Mouse (Mus musculus): ENCODE results near the gene Plekho2.
A peak's percentile ranks its signal among the peaks of the same experiment; 100 is the strongest.

Plekho2 gene

DNA sequence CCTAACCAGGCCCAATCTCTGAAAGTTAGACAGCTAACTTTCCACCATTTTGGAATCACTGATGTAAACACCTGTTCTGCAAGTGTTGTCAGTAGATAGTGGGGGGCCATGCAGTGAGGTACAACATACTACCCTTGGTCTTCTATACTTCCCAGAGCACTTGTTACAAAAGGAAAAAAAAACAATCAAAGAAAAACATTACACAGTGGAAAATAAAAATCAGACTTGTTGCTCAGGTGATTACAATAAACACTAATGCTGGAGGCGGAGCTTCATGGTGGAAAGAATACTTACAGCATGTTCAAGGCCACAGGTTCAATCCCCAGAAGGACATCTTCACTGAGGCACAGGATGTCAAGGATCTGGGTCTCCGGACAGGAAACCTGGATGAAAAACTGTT, 27.1 kb downstream of the Plekho2 start:
- DNase-seq, result no peak

DNA sequence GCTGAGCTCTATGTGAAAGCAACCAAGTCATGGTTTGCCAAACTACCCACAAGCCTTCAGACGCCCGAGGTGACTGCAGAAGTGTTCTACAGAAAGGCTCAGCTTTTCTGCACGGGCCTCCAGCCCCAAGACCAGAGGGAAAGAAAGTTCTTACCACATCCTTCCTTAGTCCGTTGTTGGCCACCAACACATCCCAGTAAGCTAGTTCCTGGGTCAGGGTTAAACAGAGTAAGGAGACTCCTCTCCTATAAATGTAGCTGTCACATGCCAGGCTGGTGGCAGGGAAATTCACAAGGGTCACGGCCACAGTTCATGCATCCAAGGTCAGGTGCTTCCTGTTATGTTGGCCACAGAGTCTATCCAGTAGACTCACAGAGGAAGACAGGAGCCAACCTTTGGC, 27.7 kb downstream of the Plekho2 start:
- DNase-seq, result no peak

DNA sequence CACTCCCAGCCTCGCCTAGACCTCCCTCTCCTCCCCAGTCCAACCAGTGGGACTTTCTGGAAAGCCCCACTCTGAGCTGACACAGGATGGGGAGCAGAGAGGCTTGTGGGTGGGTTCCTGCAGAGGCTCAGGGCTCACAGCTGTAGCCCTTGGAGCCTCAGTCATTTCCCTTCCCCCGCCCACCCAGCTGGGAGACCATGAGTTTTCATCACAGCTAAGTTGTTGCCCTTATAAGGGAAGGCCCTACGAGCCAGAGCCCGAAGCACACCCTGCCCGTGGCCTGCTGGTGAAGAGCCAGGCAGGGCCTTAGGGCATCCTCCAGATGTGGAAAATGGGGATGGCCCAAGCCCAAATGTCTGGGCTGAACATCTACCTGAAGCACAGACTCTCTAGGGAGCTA, 28.8 kb downstream of the Plekho2 start:
- DNase-seq, result peak; percentile 85 to 91

DNA sequence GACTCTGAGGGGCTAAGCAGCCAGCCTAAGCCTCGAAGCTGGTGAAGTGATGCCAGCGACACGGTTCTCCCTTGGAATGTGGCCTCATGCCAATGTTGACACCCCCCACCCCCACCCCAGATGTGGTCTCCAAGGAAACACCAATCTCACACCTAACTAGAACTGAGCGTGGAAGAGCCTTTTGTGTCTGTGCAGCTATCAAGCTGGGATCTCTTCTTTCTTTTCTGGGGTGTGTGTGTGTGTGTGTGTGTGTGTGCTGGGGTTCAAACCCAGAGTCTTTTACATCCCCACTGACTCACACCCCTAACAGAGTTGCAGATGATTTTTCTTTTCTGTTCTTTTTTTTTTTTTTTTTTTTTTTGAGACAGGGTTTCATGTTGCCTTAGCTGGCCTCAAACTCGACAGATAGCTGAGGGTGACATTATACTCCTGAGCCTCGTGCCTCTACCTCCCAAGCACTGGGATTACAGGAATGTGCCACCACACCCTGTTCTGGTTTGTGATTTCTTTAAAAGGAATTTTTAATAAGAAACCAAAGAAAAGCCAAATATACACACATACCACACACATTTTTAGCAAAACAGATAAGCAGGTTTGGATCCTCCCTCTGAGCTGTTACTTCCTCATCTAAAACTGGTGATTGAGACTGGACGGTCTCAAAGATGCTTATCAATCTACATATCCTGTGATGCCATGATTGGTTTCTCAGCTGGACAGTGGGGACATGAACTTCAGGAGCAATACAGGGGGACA, 29.6 kb downstream of the Plekho2 start:
- DNase-seq, result no peak

DNA sequence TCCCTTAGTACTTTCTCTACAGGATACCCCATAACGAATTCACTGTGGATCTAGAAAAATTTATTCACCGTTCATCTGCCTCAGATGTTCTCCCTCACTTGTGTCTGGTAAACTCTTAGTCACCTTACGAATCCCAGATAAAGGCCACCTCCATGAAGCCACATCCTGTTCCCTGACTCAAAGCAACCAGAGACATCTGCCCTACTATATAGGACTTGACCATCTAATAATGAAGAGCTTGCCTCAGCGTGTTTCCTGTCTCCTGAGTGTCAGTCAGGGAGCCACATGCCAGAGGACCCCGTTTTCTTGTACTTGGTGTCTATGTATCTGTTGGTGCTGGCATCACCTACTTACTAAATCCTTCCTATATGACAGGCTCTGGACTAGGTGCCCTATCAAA, 30.2 kb downstream of the Plekho2 start:
- no peak for DNase-seq

DNA sequence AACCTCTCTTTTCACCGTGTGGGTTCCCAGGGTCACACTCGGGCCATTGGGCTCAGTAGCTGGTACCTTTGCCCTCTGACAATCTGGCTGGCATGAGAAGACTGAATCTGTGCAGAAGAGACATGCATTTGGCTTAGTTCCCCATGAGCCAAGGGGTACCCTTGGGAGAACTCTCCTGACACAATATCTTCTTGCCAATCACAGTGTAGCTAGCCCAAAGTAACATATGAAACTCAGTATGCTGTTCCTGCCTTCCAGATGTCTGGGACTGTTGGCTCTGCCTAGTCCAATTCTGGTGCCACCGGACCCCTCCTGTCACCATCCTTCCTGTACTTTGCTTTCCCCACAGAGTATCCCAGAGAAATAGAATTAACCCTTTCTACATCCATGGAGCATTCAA, 30.7 kb downstream of the Plekho2 start:
- no peak for DNase-seq

DNA sequence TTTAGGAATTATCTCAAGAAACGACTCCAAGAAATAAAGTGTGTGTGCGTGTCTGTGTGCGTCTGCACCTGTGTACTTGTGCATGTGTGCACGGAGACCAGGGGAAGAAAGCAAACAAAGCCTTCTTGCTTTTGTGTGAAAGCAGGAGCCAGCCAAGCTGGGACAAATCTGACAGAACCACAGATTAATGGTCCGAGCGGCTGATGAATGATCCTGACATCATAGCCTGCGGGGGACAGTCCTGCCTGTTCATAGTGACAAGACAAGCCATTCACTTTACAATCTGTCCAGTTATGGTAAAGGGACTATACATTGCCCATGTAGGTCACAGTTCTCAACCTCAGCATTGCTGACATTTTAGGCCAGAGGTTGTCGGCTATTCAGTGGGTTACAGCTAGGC, 31.5 kb downstream of the Plekho2 start:
- DNase-seq, result no peak

DNA sequence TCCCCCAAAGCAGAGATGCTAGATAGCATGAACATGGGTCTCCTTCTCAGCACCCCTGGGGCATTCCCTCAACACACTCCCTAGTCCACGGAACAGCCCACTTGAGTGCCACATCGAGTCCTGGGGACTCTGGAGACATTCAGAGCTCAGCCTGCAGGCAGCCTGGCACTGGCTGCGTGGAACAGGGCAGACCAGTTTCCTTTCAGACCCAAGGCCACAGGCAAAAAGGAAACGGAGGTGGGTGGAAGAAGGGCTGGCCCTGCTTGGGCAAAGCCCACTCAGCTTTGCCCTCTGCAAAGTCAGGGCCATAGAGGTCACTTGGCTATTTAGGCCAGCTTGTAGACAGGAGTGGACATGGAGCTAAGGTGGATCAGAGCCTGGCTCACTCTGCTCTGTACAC, 32.0 kb downstream of the Plekho2 start:
- no peak for DNase-seq

DNA sequence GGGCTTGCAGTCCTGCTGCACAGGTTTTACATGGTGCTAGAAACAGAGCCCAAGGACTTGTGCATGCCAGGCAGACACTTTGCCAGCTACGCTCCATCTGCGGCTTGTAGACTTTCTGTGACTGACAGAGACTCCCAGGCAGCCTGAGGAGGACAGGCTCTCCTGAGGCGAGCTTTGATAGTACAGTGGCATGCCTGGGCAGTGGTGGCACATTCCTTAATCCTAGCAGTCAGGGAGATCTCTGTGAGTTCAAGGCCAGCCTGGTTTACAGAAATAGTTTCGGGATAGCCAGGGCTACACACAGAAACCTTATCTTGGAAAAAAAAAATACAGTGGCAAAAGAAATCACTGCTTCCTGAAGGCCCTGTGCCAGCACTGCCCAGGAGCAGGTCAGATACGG, 32.7 kb downstream of the Plekho2 start:
- DNase-seq, result no peak

DNA sequence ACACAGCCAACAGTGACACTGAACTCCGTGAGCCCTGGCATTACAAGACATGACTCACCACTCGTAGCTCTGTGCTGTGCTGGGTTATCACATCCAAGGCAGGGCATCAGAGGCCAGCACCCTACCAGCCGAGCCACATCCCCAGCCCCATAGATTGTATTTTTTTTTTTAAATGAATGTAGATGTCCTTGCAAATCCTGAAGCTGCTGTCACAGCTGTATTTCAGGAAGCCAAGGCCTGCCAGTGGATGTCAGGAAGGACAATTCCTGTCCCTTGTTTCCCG, 33.5 kb downstream of the Plekho2 start:
- no peak for DNase-seq

DNA sequence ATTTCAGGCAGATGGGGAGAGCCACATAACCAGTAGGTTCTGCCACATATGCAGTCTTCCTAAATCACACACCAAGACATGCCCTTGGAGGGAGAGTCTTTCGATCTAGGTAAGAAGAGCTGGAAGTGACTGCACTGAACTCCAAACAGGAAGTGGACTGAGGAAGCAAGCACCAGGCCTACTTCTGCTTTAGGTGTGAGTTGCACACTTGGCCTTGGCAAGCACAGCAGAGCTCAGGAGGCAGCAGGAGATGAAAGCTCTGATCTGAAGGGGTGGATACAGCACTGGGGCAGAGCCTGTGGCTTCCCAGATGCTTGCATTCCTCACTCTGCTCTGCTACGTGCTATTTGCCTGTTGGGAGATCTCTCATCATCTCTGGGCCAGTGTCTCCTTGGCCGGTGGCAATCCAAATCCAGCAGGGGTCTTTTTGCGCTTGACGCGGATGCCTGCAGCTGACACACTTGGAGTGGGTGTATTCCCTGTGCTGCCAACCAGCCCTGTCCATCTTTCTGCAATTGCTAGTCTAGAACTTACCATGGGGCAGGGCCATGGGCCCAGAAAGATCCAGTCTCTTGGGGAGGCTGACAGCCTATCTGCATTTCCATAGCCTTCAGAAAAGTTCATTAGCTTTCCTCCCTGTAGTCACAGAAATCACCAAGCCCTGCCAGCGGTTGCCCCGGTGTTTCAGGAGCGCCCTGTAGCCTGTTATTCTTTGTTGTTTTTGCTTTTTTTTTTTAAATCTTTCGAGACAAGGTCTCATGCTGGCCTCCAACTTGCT, 34.0 kb downstream of the Plekho2 start:
- no peak for DNase-seq

DNA sequence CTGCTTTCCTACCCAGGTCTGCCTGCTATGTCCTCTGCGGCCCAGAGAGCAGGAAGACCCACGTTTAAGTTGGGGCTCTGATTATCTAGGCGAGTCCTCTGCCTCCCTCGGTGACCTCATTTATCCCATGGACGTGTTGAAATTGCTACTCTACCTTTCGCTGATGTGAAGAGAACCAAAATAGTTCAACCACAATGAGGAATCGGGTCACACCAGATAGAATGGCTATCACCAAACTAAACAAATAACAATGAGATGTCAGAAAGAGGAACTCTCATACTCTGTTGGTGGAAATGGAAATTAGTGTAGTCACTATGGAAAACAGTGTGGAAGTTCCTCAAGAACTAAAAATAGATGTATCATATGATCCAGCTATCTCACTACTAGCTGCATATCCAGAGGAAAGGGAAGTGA, 37.7 kb downstream of the Plekho2 start:
- DNase-seq, result no peak

DNA sequence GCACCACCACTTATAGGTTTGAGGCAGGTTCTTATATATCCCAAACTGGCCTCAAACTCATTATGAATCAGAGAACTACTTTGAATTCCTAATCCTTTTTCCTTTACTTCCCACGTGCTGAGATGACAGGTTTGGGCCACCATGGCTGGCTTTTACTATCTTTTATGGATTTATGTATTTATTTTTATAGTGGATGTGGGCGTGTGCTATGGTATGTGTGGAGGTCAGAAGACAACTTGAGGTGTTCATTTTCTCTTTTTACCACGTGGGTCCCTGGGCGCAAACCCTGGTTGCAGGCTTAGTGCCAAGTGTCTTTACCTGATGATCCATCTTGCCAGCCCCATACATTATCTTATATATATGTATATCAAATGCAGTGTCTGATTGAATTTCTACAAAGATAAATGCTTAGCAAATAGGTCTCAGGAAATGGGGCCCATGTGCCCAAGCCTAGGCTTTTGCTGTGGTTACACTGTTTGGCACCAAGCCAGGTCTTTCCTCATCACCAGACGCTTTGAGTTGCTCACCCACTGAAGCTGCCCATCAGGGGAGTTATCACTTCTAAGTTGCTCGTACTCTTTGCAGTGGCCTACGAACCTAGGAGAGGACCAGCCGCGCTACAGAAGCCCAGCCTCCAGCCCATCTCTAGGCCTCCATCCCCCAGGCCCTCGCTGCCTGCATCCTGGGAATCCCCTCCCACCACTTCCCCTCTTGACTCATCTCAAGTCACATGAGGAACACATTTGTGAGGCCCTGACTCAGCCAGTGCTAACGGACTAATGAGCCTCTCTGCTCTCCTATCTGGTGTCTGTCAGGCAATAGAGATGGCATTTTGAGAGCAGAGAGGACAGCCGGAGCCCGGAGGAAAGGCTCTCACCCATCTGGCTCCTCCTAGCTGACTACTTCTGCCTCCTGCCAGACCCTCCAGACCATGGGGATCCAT, 38.4 kb downstream of the Plekho2 start:
- DNase-seq, result peak in 1 of 2 experiments; percentile 46

DNA sequence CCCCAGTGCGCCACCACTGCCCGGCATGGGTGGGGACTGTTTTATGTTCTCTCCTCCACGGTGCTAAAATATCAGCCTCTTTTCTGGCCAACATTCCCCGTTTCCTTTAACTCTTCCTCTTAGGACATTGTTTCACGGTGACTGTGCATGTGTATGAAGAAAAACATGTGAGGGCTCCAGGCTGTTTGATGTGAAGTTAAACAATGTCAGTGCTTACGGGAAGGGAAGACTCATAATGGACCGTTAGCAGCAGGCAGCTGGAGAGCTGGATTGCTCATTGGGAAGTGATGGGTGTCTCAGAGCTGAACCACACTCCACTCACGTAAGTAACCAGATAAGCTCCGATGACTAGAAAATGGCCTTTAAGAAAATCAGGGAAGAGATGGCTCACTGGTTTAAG, 40.1 kb downstream of the Plekho2 start:
- no peak for DNase-seq

DNA sequence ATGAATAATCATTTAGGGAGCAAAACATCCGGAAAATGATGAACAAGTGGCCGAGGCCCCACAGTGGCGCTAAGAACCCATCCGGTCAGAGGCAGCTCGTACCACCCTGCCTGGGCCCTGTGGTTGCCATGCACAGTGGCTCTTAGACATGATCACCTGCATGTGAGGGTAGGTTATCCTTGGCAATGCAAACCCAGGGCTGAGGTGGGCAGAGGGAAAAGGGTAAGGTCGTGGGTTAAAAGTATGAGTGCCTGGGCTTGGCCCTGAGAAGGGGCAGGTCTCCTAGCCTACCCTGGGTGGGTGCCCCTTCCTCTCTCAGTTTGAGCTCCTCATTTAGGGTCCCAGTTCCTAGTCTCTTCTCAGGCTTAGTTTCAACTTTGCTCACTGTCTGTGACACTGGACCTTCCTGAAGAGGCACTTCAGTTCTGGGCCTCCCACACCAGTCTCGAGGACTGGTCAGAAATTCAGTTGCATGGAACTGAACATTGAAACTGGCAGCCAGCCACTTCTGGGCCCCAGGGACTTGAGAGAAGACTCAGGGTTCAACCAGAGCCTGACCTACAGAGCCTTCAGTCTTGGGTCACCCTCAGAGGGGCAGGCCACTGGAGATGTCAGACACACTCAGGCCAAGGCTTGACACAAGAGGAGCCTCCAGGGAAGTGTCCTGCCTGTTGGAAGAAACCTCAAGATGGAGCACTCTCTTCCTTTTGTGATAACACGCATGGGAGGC, 41.8 kb downstream of the Plekho2 start:
- DNase-seq, result peak; percentile 36 to 53

DNA sequence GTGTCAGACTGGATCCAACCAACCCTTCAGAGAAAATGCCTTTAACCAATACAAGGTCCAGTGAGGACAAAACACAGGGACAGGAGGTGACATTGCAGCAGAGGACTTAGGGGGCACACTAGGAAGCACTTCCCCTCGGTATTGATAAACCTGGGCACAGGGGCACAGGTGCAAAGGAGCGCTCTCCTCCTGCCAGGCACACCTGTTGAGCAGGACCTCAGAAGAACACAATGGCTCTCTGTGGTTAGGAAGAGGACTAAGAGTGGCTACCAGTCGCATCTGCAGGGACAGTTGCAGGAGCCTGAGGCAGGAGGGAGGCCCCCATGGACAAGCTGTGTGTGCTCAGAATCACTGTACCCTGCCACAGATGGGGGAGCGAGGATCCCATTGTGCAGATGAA, 43.3 kb downstream of the Plekho2 start:
- no peak for DNase-seq

DNA sequence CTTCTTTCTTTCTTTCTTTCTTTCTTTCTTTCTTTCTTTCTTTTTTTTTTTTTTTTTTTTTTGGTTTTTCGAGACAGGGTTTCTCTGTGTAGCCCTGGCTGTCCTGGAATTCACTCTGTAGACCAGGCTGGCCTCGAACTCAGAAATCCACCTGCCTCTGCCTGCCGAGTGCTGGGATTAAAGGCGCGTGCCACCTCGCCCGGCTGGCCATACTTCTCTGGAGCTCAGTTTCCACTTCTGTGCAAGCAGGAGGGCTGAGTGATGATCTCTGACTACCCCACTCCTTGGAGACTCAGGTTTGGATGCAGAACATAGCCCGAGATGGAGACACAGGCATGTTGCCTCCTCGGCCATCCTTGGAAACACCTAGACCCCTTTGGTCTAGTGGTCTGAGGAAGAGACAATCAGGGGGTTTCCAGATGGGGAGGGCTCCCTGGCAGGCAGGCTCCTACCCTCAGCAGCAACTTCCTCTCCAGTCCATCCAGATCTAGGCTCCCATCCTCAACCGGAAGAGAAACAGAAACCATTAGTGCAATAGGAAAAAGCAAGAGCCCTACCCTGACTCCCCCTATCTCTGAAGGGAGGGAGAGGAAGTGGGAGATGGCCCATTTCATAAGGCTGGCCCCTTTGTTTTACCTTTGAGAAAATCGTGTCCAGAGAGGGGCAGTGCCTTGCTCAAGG, 43.9 kb downstream of the Plekho2 start:
- DNase-seq, result no peak

DNA sequence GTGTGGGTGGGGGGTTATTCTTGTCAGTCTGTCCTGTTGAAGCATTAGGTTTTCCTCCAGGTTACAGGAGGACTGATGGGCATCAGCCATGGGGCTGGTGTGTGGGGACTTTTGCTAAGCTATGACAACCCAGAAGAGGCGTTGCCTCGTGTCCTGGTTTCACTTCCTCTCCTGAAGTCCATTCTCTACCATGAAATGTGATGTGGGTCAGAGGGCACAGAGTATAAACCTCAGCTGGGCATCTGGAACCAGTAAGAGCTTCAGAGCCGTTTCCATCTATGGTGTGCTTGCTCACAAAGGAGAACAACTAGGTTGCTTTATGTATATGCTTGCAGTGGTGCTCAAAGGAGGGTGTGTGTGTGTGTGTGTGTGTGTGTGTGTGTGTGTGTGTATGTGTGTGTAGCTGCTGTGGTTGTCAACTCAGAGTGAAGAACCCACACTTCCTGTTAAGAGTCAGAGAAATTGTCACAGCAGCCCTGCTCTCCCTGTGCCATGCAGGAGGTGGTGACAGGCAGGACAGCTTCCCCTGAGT, 44.6 kb downstream of the Plekho2 start:
- DNase-seq, result no peak

DNA sequence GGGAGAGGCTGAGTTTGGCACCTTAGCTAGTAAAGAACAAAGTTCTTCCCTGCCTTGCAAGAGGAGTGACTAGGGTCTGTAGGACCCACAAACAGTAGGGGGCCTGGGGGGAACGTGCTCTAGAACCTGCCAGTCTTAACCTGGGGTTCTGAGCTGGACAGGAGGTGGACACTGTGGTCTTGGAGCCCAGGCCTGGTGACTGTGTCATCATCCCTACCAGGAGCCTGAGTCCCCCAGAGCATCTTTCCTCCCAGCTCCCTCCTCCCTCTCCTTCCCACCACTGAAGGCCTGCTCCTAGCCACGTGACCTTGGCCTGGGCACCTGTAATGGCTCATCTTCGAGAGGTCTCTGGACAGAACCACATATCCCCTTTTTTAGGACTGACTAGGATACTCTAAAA, 45.7 kb downstream of the Plekho2 start:
- no peak for DNase-seq

DNA sequence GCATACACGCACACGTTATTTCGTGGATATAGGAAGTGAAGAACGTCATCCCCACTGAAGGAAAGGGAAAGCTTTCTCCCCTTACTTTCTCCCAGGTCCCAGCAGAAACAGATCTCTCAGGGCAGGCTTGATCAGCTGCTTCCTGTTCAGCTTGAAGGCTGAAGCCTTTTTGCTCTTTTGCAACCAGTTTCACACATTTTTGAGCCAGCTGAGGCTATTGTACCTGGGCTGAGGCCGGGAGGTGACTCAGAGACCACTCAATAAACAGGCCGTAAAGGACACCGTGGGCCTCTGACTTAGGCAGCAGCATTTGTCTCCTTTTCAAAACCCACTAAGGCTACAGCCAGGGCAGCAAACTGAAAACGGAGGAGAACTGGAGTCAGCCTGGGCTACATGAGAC, 46.9 kb downstream of the Plekho2 start:
- no peak for DNase-seq

DNA sequence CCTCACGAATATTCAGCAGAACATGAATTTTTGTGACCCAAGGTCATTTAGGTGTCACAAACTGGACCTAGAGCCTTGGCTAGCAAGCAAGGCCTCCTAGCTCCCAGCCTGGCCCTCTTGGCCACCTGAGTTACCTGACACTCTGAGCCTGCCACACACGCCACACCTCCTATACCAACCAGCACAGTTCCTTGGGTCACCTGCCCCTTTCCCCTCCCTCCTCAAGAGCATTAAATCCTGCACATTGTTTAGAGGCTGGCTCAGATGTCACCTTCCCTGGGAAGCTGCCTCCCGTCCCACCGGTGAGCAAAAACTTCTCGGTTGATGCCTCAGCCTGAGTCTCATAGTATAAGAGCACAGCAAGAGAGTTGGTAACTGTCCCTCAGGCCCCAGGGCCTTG, 48.6 kb downstream of the Plekho2 start:
- DNase-seq, result no peak

DNA sequence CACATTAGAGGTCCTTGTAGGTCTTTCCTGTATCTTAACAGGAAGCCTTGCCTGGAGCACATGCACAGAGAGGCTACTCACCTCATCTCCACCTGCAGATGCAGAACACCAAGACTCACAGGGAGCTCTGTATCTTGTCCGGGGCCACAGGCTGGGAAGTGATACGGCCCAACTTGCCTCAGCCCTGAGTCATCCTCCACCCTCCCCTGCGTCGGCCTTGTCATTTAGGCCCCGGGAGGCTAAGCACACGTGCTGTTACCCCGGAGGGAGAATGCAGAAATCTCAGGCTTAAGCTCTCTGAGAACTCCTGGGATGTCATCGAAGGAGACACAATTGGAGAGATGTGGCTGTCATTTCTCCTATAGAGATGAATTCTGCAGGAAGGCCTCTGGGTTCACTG, 50.2 kb downstream of the Plekho2 start:
- no peak for DNase-seq

Data from kidney, postnatal 4 days (tissue).